Comparison of ENCODE assay signal across 28 mouse cellular contexts in the genomic region with DNA sequence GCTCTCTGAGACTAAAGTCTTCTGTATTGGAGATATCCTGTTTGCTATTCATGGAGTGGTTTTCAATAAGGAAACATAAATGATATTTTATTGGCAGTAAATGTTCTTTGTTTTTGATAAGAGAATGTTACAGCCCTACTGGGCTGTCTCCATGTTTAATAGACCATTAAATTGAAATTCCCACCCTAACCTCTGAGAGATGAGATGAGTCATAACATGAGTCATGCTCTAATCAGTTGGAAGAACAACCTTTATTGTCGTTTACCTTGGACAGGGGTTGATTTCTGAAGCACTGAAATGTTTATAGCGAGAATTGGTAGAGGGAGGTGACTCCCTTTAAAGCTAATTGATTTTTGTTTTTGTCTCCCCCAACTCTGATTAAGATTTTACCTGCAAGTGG. TPM values are rescaled to one million over a fixed set of nuclear protein-coding genes. Genes with fewer than 3 reads are reported as not detected.
"Had no signal": no experiment of that assay in that cellular context is flagged by ENCODE, and none has a peak within 500 bp of the region (broad histone marks: within the 10 kb centered on the region; RNA-seq: fewer than 3 reads in every experiment).

No protein-coding gene starts in this region.

- H3K36me3 ChIP-seq: heart, embryonic 13.5 days; heart, embryonic 15.5 days; kidney, embryonic 15.5 days; limb, embryonic 13.5 days; limb, embryonic 15.5 days; liver, embryonic 12.5 days had no signal

- H3K9ac ChIP-seq: heart, embryonic 13.5 days; heart, embryonic 15.5 days; hindbrain, embryonic 14.5 days; kidney, embryonic 15.5 days; limb, embryonic 13.5 days; limb, embryonic 15.5 days; liver, embryonic 12.5 days; liver, embryonic 14.5 days had no signal

- H3K9me3 ChIP-seq: heart, embryonic 13.5 days; heart, embryonic 15.5 days; kidney, embryonic 15.5 days; limb, embryonic 13.5 days; limb, embryonic 15.5 days; liver, embryonic 12.5 days had no signal

- H3K27me3 ChIP-seq: heart, embryonic 13.5 days; heart, embryonic 15.5 days; kidney, embryonic 15.5 days; limb, embryonic 13.5 days; limb, embryonic 15.5 days; liver, embryonic 12.5 days had no signal

- H3K27ac ChIP-seq: gastrocnemius, adult 2 months; heart, adult 2 months; heart, embryonic 13.5 days; heart, embryonic 15.5 days; hindbrain, embryonic 14.5 days; kidney, embryonic 15.5 days; kidney, postnatal 0 days; layer of hippocampus, adult 2 months; left cerebral cortex, adult 2 months; limb, embryonic 13.5 days; limb, embryonic 15.5 days; liver, embryonic 12.5 days; liver, embryonic 14.5 days had no signal

- DNase-seq: gastrocnemius, adult 2 months; gastrocnemius, postnatal 14 days; gastrocnemius, postnatal 36 days; heart, adult 11 months; heart, adult 2 months; heart, postnatal 14 days; heart, postnatal 36 days; kidney, adult 11 months; kidney, adult 2 months; kidney, adult 9 months; kidney, postnatal 14 days; kidney, postnatal 36 days; left cerebral cortex, postnatal 4 days had no signal

- H3K4me1 ChIP-seq: heart, embryonic 13.5 days; heart, embryonic 15.5 days; kidney, embryonic 15.5 days; limb, embryonic 13.5 days; limb, embryonic 15.5 days; liver, embryonic 12.5 days had no signal

- H3K4me3 ChIP-seq: gastrocnemius, adult 2 months; heart, adult 2 months; heart, embryonic 13.5 days; heart, embryonic 15.5 days; kidney, embryonic 15.5 days; layer of hippocampus, adult 2 months; left cerebral cortex, adult 2 months; limb, embryonic 13.5 days; limb, embryonic 15.5 days; liver, embryonic 12.5 days had no signal

- H3K4me2 ChIP-seq: heart, embryonic 11.5 days; heart, embryonic 13.5 days; heart, embryonic 15.5 days; hindbrain, embryonic 14.5 days; kidney, embryonic 15.5 days; limb, embryonic 13.5 days; limb, embryonic 15.5 days; liver, embryonic 12.5 days had no signal

- ATAC-seq: hindbrain, embryonic 16.5 days; inflammation-experienced regulatory T-cells, adult 6 months; liver, embryonic 12.5 days had no signal

RNA-seq across cellular contexts. Expression of gene Sytl5, which starts 24.1 kb away (rescaled TPM):
- total RNA-seq: gastrocnemius, postnatal 36 days had no signal
- polyA plus RNA-seq: heart, adult 2 months; heart, postnatal 0 days; inflammation-experienced regulatory T-cells, adult 6 months had no signal
